Comparison of ENCODE assay signal across 28 mouse cellular contexts in the genomic region with DNA sequence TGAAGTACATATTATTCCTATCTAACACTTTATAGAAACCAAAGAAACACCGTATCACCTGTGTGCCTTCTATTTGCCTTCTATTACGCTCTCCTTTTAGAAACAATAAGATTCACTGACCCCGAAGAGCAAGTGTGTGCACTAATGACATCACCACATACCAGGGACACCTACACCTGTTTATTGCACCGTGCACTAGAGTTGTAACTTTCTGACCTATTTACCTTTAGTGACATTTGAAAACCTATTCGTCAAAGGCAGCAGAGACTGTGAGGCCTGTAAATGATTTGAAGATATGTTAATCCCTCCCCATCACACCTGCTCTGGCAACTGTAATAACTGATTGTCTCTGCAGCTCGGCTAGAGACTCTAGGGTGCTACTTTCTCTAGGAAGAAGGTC. TPM values are rescaled to one million over a fixed set of nuclear protein-coding genes. Genes with fewer than 3 reads are reported as not detected.
"Had no signal": no experiment of that assay in that cellular context is flagged by ENCODE, and none has a peak within 500 bp of the region (broad histone marks: within the 10 kb centered on the region; RNA-seq: fewer than 3 reads in every experiment).

No protein-coding gene starts in this region.

- H3K4me2 ChIP-seq: embryonic facial prominence, embryonic 12.5 days; embryonic facial prominence, embryonic 13.5 days; embryonic facial prominence, embryonic 15.5 days; forebrain, embryonic 12.5 days; forebrain, embryonic 13.5 days; forebrain, embryonic 15.5 days had no signal

- H3K9ac ChIP-seq: embryonic facial prominence, embryonic 12.5 days; embryonic facial prominence, embryonic 13.5 days; embryonic facial prominence, embryonic 15.5 days; forebrain, embryonic 12.5 days; forebrain, embryonic 13.5 days; forebrain, embryonic 15.5 days; forebrain, postnatal 0 days had no signal

- ATAC-seq: forebrain, embryonic 13.5 days; forebrain, embryonic 14.5 days; forebrain, embryonic 15.5 days; forebrain, embryonic 16.5 days; forebrain, postnatal 0 days had no signal

- DNase-seq: cerebellum, adult 2 months; cerebellum, adult 8-10 months; cerebellum, adult 9-10 months; cerebellum, adult 9-11 months; cerebellum, postnatal 10 days; cerebellum, postnatal 14 days; cerebellum, postnatal 25 days; cerebellum, postnatal 36 days; forebrain, postnatal 0 days; gastrocnemius, adult 2 months; gastrocnemius, postnatal 10 days; gastrocnemius, postnatal 14 days; gastrocnemius, postnatal 25 days; gastrocnemius, postnatal 36 days; heart, adult 18-20 months; heart, adult 2 months had no signal

- H3K27me3 ChIP-seq: embryonic facial prominence, embryonic 12.5 days; embryonic facial prominence, embryonic 13.5 days; embryonic facial prominence, embryonic 15.5 days; forebrain, embryonic 12.5 days; forebrain, embryonic 13.5 days; forebrain, embryonic 15.5 days had no signal

- H3K4me3 ChIP-seq: embryonic facial prominence, embryonic 10.5 days; embryonic facial prominence, embryonic 12.5 days; embryonic facial prominence, embryonic 13.5 days; embryonic facial prominence, embryonic 15.5 days; erythroblast, embryonic 14.5 days; forebrain, embryonic 10.5 days; forebrain, embryonic 12.5 days; forebrain, embryonic 13.5 days; forebrain, embryonic 15.5 days; gastrocnemius, adult 2 months; heart, adult 2 months had no signal

- H3K36me3 ChIP-seq: embryonic facial prominence, embryonic 10.5 days; embryonic facial prominence, embryonic 12.5 days; embryonic facial prominence, embryonic 13.5 days; embryonic facial prominence, embryonic 15.5 days; forebrain, embryonic 10.5 days; forebrain, embryonic 12.5 days; forebrain, embryonic 15.5 days had no signal

- H3K27ac ChIP-seq: embryonic facial prominence, embryonic 10.5 days; embryonic facial prominence, embryonic 12.5 days; embryonic facial prominence, embryonic 13.5 days; embryonic facial prominence, embryonic 15.5 days; forebrain, embryonic 10.5 days; forebrain, embryonic 12.5 days; forebrain, embryonic 13.5 days; forebrain, embryonic 15.5 days; gastrocnemius, adult 2 months; heart, adult 2 months had no signal

- H3K4me1 ChIP-seq: embryonic facial prominence, embryonic 10.5 days; embryonic facial prominence, embryonic 12.5 days; embryonic facial prominence, embryonic 13.5 days; embryonic facial prominence, embryonic 15.5 days; forebrain, embryonic 10.5 days; forebrain, embryonic 12.5 days; forebrain, embryonic 13.5 days; forebrain, embryonic 15.5 days had no signal

- H3K9me3 ChIP-seq: embryonic facial prominence, embryonic 10.5 days; embryonic facial prominence, embryonic 12.5 days; embryonic facial prominence, embryonic 13.5 days; embryonic facial prominence, embryonic 15.5 days; forebrain, embryonic 10.5 days; forebrain, embryonic 12.5 days; forebrain, embryonic 13.5 days; forebrain, embryonic 15.5 days had no signal

RNA-seq across cellular contexts. Expression of a gene that starts 32.5 kb away (rescaled TPM):
- polyA plus RNA-seq: embryonic facial prominence, embryonic 10.5 days; erythroblast, embryonic 14.5 days; forebrain, embryonic 11.5 days; forebrain, embryonic 12.5 days; forebrain, embryonic 13.5 days; heart, adult 2 months had no signal
